ENCODE assay signal across 20 mouse cellular contexts in the genomic region with DNA sequence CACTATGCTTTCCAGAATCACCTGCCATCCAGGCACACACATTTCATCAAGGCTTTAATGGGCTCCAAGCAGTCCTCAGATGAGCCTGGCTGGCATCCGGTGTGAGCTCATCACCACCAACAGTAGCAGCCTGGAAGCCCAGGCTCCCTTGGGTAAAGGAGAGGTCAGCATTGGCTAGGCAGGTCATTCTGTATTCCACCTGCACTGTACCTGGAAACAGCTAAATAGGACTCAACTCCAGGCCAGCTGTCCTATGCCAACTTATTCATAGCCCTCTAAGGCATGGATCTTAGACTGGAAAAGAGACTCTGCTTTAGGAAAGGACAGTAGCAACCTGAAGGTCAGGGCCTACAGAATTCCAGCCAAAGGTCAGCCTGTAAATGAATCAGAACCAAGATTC.
DNase-seq lines count a peak whose midpoint lies in the region; ATAC-seq lines count a peak whose summit lies in the region.
"Had no signal": no experiment of that assay in that cellular context is flagged by ENCODE, and none has a peak within 500 bp of the region (broad histone marks: within the 10 kb centered on the region; RNA-seq: fewer than 3 reads in every experiment).

No protein-coding gene starts in this region.

- peak; percentile 56 for DNase-seq in adrenal gland, adult 2 months
- no peak for DNase-seq in adrenal gland, postnatal 4 days (ENCODE audit: low spot score in 2 of 2)
- DNase-seq in adrenal gland, postnatal 14 days = peak; percentile 30
- DNase-seq in adrenal gland, adult 18-20 months (ENCODE audit: low spot score in 2 of 2) = no peak
- DNase-seq in midbrain, embryonic 10.5 days (ENCODE audit: low spot score) = no peak
- peak; percentile 15 to 22 for DNase-seq in adrenal gland, postnatal 36 days
- DNase-seq in cerebellum, postnatal 25 days = no peak
- DNase-seq: cerebellum, adult 11 months; cerebellum, adult 18-20 months; cerebellum, adult 8-10 months; cerebellum, adult 9-11 months; cerebellum, postnatal 14 days; forebrain, postnatal 0 days had no signal

- H3K27me3 ChIP-seq in midbrain, embryonic 10.5 days (ENCODE audit: low read depth, poor library complexity, severe bottlenecking) = no peaks in the 10 kb centered on the region
- H3K27me3 ChIP-seq in midbrain, embryonic 16.5 days (ENCODE audit: control insufficient read depth, insufficient read depth, low read depth, low read length) = no peaks in the 10 kb centered on the region
- H3K27me3 ChIP-seq: embryonic facial prominence, embryonic 12.5 days; forebrain, embryonic 12.5 days; forebrain, embryonic 15.5 days; Patski had no signal

- H3K9ac ChIP-seq in midbrain, embryonic 16.5 days (ENCODE audit: low read depth, low read length) = no peak overlapping the region
- H3K9ac ChIP-seq: embryonic facial prominence, embryonic 12.5 days; forebrain, embryonic 12.5 days; forebrain, embryonic 15.5 days; forebrain, postnatal 0 days had no signal

- H3K36me3 ChIP-seq in midbrain, embryonic 10.5 days = peaks cover 7% of the 10 kb centered on the region
- H3K36me3 ChIP-seq in midbrain, embryonic 16.5 days (ENCODE audit: control insufficient read depth, insufficient read depth, low read length) = no peaks in the 10 kb centered on the region
- H3K36me3 ChIP-seq: forebrain, embryonic 12.5 days; forebrain, embryonic 15.5 days had no signal

- peak overlapping the region; percentile 71 for H3K27ac ChIP-seq in midbrain, embryonic 10.5 days (replicated peaks)
- no peak overlapping the region for H3K27ac ChIP-seq in midbrain, embryonic 16.5 days (ENCODE audit: low read length)
- H3K27ac ChIP-seq: embryonic facial prominence, embryonic 10.5 days; embryonic facial prominence, embryonic 12.5 days; forebrain, embryonic 15.5 days had no signal

- 91% methylated on average over 1 of the region's 1 CpGs for WGBS in midbrain, embryonic 10.5 days
- 95% methylated on average over 1 of the region's 1 CpGs for whole genome bisulfite sequencing in midbrain, embryonic 16.5 days

- no peak overlapping the region for H3K4me2 ChIP-seq in midbrain, embryonic 16.5 days (ENCODE audit: low read length)
- H3K4me2 ChIP-seq: embryonic facial prominence, embryonic 12.5 days; forebrain, embryonic 12.5 days; forebrain, embryonic 15.5 days had no signal

- H3K4me3 ChIP-seq in midbrain, embryonic 10.5 days = no peak overlapping the region
- H3K4me3 ChIP-seq in midbrain, embryonic 16.5 days (ENCODE audit: low read depth, low read length) = no peak overlapping the region
- H3K4me3 ChIP-seq: embryonic facial prominence, embryonic 10.5 days; embryonic facial prominence, embryonic 12.5 days; forebrain, embryonic 12.5 days; forebrain, embryonic 15.5 days had no signal

- no peak for ATAC-seq in midbrain, embryonic 16.5 days
- ATAC-seq: activated CD4-positive, CD25-positive, alpha-beta regulatory T cell, adult 4 months; forebrain, embryonic 15.5 days; forebrain, postnatal 0 days; Patski had no signal

- peaks cover 41% of the 10 kb centered on the region for H3K4me1 ChIP-seq in midbrain, embryonic 10.5 days
- H3K4me1 ChIP-seq in midbrain, embryonic 16.5 days (ENCODE audit: control insufficient read depth, insufficient read depth, low read length) = no peaks in the 10 kb centered on the region

- no peaks in the 10 kb centered on the region for H3K9me3 ChIP-seq in midbrain, embryonic 10.5 days (replicated peaks)
- no peaks in the 10 kb centered on the region for H3K9me3 ChIP-seq in midbrain, embryonic 16.5 days (replicated peaks; ENCODE audit: control insufficient read depth, low read length, poor library complexity, severe bottlenecking)
- H3K9me3 ChIP-seq: embryonic facial prominence, embryonic 10.5 days; embryonic facial prominence, embryonic 12.5 days; forebrain, embryonic 12.5 days; forebrain, embryonic 15.5 days had no signal

Comparison
In these comparisons a context has a peak if more than half of its experiments do, and no peak if none do; other contexts are left out.
1. DNase-seq: peak in adrenal gland, adult 2 months (single experiment), adrenal gland, postnatal 14 days (single experiment) and adrenal gland, postnatal 36 days (2 of 2); none in adrenal gland, postnatal 4 days (0 of 2), adrenal gland, adult 18-20 months (0 of 2), midbrain, embryonic 10.5 days (single experiment) and cerebellum, postnatal 25 days (0 of 2).